Mouse (Mus musculus) kidney, adult 8-10 months (tissue): Measurements from ENCODE around the gene Cyth3.

Experiments used
- DNase-seq, 2 experiments: peaks; one replicate each; pipeline ENCODE4 v3.0.0; 2022

The Cyth3 gene

DNA sequence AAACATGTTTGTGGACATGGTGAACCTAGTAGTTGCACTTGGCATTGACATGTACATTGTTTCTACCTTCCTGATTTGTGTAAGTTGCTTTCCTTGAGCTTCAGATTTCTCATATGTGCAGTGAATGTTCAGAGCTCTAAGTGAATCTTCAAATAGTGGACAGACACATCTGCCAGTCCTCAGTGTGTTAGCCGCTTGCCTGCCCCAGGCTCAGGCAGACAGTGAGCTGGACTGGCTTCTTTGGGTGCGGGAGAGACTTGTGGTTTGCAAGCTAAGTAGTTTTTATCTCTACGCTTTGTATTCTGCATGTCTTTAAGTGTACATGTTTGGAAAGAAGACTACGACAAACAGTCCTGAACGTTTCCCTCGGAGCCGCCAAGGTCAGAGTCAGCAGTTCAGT is 13.9 kb downstream of the Cyth3 start:
- no peak for DNase-seq

DNA sequence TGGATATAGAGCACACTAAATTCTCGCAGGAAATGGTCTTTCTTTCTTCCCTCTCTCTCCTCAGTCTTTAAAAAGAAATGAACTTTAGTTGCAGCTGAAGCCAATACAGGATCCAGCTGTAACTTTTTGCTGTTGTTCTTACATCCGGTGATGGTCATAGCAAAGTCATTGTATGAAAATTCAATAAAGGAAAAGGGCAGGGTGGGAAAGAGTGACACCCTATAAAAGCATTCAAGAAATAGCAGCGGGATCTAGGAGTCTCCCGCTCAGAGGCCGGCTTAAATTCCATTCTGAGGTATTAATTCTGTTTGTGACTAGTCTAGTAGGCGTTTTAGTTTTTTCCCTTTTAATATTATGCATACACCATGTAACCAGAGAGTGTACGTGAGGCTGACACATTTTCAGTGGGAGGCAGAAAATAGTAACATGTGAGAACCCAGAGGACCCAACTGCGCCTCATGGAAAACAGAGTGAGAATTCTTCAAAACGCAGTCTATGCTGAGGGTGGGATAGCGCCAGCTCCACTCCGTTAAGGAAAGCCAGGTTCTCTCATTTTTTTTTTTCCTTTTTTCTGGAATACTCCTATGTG is 15.7 kb downstream of the Cyth3 start:
- DNase-seq: no peak

DNA sequence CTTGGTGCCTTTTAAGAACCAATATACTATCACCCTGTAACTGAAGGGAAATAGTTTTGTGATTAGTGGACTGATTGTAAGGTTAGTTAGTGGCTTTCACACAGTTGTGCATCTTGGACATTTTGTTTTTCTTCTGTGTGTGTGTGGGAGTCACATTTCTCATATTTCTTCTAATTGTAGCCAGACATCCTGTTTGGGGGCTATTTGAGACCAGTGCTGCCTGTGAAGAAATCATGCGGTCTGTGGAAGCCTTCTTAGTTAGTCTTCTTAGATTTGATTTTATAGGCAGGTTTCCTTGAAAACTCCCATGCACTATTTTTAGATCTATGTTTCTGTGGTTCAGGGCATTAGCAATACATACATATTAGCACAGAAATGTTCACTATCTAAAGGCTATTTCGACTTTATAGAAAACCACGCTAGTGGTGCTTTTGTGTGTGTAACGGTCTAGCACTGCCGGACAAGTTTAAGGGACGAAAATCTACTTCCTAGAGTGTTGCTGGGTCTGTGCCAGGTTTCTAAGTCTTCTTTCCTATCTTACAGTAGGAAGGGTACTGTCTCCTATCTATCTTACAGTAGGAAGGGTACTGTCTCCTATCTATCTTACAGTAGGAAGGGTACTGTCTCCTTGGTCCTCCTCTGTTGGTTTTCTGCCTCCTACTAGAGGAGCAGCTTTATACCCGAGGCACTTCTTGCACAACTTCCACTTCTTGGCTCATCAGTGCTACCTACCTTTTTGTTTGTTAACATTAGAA is 16.4 kb downstream of the Cyth3 start:
- no peak for DNase-seq

DNA sequence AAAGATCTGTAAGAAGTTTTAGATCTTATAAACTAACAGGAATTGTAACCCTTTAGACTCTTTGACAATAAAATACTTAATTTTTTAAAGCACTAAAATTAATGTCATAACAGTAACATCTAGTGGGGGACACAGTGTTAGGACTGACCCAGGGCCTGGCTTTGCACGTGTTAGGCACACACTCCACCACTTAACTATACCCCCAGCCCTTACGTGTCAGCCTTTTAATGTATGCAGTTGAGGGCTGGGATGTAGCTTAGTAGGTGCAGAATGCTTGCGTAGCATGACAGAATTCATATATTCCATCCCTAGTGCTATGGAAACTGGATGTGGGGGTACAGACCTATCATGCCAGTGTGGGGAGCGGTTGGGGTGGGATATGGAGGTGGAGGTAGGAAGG is 17.1 kb downstream of the Cyth3 start:
- DNase-seq: no peak

DNA sequence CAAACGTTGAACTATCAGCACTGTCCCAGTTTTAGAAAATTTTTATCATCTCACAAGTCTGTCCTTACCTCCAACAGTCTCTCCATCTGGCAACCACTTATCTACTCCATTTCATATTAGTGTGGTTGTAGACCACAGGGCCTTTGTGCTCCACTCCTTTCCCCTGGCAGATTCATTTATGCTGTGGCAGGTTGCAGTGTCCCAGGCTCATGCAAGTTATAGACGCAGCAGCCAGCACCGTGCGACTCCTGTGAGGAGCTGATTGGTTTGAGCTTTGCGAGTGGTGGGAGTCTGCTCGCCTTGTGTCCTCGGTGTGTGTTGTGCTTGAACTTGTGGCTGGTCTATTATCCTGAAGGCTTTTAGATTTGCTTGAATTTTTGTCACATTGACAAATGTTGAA is 17.6 kb downstream of the Cyth3 start:
- DNase-seq: no peak

DNA sequence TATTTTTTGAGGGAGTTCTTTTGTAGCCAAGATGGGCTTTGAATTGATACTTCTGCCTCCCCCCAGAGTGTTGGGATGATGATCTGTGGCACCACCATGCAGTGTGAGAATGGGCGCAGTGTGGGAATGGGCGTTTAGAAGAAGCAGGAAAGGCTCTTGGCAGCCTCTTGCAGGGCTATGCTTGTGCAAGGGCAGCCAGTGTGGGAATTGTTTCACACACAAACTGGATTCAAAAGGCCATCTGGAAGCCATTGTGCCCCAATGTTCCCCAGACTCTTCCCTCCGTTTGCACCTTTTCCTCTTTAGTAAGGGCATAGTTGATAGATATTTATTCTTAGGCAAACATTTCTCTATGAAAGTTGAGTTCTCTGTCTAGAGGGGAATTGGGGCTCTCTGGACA is 19.3 kb downstream of the Cyth3 start:
- no peak for DNase-seq

- no peak for DNase-seq
Measured at GRCm38 (mm10) chr5:143642262-143642831, 20.1 kb downstream of the Cyth3 start.

GRCm38 (mm10) chr5:143645976-143646375 is 23.7 kb downstream of the Cyth3 start:
- no peak for DNase-seq

- no peak for DNase-seq
Measured at GRCm38 (mm10) chr5:143647412-143647811, 25.2 kb downstream of the Cyth3 start.

- DNase-seq: no peak
Measured at GRCm38 (mm10) chr5:143648058-143648457, 25.8 kb downstream of the Cyth3 start.

- no peak for DNase-seq
Measured at GRCm38 (mm10) chr5:143649168-143649567, 26.9 kb downstream of the Cyth3 start.

DNA sequence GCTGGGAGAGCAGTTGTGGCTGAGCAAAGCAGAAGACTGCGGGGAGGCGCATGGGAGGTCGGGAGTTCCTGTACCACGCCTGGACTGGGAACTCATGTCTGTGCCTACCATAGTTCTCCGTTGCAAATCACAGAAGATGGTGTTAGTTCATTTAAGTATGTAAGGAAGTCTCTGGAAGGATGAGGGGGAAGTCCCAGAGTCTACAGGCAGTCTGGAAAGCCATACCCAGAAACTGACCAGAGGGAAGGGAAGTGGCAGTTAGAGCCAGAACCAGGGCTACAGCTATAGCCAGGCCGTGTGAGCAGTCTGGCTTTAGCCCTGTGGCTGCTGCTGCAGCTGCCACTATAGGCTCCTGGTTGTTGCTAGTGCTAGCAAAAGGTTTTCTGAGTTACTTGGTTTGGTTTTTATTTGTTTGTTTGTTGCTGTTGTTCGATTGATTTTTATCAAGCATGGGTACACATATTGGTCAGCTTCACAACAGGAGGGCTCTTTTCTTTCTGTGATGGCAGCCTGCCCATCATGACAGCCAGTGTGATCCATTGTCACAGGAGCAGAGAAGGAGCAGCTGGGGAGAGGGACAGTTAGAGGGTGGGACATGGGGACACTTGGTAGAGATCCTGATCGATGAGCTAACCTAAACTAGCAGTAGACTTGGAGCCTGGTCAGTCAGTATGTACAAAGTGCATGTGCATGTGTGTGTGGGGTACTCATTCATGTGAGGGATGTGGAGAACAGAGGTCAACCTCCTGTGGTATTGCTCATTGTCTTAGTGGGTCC is 29.8 kb downstream of the Cyth3 start:
- DNase-seq: no peak

- no peak for DNase-seq
Measured at GRCm38 (mm10) chr5:143653497-143653896, 31.2 kb downstream of the Cyth3 start.

DNA sequence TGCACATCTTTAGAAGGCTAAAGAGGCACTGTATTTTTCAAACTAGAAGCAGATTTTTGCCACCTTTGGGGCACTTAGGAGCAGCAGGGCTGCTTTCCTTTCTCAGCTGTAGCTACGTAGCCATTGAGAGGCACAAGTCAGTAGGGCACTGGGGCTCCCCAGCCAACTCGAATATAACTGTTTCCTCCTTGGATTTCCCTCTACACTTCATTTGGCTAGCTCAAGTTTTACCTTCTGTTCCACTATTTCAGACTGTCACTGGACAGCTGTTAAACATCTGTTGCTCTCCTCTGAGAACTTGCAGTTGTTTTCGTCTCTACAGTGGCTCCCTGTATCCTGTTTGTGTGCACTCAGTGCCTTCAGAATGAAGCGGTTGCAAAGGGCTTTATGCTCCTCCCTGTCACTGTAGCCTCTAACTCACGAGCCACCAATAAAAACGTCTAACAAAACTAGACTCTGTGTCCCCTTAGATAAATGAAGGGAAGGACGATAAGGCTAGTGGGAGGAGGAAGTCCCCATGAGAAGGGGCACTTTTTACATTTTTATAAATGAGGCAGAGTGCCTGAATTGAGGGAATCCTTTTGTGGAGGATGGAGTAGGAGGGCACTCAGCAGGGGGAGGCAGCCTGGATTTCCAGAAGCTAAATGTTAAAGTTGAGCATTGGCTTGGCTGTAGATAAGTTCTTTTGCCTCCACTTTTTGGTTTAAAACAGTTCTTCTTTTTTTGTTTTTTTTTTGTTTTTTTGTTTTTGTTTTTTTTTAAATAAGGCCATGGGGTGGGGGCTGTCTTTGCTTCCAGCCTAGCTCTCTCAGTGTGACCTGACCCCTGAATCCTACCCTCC is 32.6 kb downstream of the Cyth3 start:
- DNase-seq: peak in 1 of 2 experiments; percentile 46

DNA sequence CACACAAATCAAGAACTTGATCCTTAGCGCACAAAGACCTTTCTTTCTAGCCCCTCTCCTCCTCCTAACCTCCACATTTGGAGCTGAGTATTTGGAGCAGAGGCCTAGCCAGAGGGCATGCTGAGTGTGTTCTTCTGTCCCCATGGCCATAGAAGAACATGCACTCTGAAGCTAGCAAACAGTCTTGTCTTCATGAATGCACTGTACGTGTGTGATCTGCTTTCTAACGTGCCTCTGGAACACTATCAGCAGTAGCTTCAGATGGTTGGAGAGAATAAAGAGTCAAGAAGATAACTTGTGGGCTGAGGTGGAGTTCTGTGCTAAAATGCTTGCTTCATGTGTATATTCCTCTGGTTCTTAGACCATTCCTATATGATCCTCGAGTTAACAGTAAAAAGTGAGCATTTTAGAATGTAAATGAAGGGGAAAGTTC is 33.3 kb downstream of the Cyth3 start:
- no peak for DNase-seq

DNA sequence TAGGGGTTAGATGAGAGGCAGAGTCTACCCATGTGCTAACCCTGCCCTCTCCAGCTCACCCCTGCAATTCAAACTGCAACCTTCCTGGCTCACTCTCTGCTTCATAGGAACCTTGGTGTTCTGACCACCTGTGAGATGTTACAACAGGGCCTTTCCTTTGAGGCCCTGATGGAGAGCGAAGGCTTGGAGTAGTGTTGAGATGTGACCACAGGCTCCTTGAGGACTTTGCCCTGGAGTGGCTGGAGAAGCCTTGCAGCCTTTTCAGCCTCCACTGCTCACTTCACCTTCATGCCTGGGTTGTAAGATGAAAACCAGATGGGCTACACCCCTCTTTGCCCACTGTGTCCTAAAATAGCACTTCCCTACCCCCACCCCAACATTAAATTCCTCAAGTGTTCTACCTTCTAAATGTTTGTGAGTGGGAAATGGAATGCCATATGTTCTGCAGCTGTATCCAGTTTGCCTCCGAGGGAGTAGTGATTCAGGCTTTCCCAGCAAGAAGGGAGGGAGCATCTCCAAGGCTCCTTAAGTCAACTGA is 34.5 kb downstream of the Cyth3 start:
- no peak for DNase-seq

- no peak for DNase-seq
Measured at GRCm38 (mm10) chr5:143659021-143659523, 36.8 kb downstream of the Cyth3 start.

DNA sequence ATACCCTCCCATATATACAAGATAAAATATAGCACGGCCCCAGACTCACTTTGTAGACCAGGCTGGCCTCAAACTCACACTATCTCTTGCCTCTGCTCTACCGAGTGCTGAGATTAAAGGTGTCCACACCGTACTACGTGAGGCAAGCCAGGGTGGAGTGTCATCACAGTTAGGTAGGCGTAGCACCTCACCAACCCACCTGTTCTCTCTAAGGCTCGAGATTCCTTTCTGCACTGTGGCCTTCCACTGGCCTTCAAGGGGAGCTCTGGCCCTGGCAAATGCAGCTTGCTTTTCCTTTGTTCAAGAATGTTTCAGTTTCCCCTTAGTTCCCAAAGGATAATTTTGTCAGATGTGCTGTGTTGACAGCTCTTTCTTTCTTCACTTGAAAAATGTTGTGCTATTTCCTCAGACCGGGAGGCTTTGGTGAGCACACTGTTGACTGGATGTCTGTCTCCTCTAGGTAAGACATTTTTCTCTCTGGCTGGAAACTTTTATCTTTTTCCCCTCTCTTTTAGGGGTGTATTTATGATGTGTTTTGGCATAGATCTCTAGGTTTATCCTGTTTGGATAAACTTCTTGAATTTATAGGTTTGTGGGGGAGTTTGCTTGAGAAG is 40.9 kb downstream of the Cyth3 start:
- peak in 1 of 2 experiments; percentile 32 for DNase-seq

GRCm38 (mm10) chr5:143665561-143665960 is 43.3 kb downstream of the Cyth3 start:
- DNase-seq: no peak

DNA sequence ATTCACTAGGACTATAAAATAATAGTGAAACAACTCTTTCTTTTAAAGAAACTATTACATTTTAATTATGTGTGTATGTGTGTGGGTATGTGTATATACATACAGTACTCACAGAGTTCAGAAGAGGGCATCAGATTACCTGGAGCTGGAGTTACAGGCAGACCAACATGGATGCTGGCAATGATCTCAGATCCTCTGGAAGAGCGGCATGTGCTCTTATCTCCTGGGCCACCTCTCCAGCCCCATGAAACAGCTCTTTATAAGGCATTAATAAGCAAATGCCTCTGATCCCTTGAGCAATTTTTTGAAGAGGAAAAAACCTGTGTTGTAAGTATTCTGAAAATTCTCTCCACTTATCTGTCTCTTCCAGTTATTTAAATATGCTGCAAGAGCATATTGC is 43.8 kb downstream of the Cyth3 start:
- no peak for DNase-seq

- DNase-seq: peak; percentile 40 to 74
Measured at GRCm38 (mm10) chr5:143668884-143669283, 46.6 kb downstream of the Cyth3 start.

GRCm38 (mm10) chr5:143669393-143669792 is 47.1 kb downstream of the Cyth3 start:
- no peak for DNase-seq
